Mouse (Mus musculus) right cerebral cortex, postnatal 14 days (tissue): ENCODE data around the gene Gab1.

ENCODE experiments used
- DNase-seq: peaks from one replicate; pipeline ENCODE4 v3.0.0; 2022

The Gab1 gene

DNA sequence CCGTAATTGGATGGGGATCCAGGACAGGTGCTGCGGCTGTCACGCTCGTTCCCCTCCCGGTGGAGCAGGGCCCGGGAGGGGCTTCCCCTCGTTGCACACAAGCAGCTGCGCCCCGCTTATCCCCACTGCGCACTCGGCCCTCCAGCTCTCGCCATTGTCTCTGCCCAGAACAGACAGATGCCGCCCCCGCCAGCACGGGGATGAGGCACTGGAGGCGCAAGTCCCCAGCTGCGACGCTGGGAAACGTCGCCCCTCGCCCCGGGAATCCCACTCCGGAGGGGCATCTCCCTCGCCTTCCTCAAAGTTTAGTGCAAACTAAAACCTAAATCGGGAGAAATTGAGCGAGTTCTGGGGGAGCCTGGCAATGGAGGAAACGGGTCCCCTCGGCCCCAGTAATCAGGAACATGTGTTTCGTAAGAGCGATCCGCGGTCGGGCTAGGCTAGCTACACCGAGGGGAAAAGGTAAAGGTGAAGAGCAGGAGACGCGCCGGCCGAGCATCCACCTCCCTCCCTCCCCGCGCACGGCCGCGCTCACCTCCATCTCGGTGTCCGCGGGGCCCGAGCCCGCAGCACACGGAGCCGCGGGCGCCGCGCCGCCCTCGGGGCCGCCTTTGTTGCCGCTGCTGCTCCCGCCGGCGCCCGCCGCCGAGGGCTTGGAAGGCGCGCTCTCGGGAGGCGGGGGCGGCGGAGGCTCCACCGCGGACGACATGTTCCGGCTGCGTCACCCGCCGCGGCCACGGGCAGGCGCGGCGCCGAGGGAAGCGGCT is 141.7 kb downstream of the Gab1 start:
- peak; percentile 64 for DNase-seq

DNA sequence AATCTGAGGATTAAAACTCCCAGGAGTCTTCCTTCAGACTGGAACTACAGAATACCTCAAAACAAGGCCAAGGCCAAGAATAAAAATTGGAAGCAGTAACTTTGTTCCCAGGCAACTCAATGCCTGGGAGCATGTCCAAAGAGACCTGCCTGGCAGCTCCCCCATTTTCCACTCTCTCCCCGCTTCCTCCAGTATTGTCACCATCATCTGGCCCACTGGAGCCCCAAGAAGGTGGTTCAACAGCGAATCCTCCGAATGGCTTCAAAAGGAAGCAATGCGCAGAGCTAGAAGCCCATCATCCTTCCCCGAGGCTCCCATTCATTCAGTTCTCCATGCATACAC is 142.3 kb downstream of the Gab1 start:
- no peak for DNase-seq

DNA sequence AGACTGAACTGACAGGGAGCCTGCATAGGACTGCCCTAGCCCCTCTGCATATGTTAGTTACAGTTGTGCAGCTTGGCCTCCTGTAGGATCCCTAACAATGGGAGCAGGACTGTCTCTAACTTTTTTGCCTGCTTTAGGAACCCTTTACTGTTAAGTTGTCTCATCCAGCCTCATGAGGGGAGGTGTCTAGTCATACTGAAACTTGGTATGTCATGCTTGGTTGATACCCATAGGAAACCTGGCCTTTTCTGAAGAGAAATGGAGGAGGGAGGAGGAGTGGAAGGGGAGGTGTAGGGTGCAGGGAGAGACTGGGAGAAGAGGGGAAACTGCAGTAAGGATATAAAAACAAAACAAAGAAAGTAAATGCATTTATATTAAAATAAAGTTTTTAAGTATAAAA is 148.0 kb downstream of the Gab1 start:
- no peak for DNase-seq

DNA sequence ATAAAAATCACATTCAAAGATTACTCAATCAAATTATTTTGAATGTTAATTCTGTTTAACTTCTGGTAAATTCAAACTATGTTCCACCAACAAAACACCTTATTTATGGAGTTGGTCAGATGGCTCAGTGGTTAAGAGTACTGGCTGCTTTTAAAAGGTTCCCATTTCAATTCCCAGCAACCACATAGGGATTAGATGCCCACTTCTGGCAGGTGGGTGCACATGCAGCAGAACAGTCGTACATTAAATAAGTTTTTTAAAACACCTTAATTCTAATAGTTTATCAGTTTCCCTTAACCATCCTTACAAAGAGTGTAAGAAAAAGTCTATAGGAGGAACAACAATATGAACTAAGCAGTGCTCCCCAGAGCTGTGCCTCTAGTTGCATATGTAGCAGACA is 165.9 kb downstream of the Gab1 start:
- DNase-seq = no peak
